Mouse (Mus musculus): ENCODE measurements around the gene Gnptab. TPM values are rescaled to one million over a fixed set of nuclear protein-coding genes. Genes with fewer than 3 reads are reported as not detected.
"Not testable (repeated sequence)": the region's sequence is repeated elsewhere in the genome, so short reads cannot be mapped to it uniquely, and the experiment has no call there.

Gene Gnptab
- total RNA-seq (2022), result 10 to 100 TPM; 68.7 to 78.3 (median 75.5) TPM

DNA sequence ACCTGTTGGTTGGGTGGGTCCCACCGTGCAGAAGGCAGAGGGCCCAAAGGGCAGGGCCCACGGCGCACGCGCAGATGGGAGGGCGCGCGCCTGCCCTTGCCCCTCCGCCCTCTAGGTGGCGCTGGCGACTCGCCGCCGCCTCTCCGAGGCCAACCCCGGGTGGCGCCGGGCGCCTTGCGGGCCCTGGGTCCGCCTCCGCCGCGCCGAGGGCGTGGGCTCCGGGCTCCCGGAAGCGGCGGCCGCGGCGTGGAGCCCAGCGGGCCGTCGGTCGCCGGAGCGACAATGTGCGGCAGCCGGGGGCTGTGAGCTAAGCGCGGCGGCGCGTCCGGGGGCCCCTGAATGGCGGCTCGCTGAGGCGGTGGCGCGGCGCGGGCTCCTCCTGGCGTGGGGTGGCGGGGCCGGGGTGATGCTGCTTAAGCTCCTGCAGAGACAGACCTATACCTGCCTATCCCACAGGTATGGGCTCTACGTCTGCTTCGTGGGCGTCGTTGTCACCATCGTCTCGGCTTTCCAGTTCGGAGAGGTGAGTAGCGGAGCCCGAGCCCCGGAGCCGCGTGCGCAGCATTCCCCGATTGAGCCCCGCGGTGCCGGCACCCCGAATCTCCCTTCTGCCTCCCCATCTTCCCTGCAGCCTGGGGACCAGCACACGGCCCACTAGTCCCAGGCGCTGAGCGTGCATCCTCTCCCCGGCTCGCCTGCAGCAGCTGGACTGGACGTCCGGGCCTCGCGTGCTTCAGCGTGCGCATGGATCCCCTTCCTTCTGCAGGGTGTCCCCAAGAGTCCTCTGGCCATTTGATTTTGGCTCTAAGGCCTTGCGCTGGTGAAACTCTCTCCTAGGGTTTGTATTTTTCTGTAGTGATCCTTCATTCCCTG is at the start of gene Gnptab, which contains the start of gene Dram1:
Gene Gnptab, plus strand, starts transcription at position 120 of the 873 bp plus-strand sequence.
Gene Dram1, minus strand, starts transcription at position 68 of the 873 bp plus-strand sequence.
- peak; percentile 56 to 86 for DNase-seq (ENCODE audit: low spot score in 2 of 2)

DNA sequence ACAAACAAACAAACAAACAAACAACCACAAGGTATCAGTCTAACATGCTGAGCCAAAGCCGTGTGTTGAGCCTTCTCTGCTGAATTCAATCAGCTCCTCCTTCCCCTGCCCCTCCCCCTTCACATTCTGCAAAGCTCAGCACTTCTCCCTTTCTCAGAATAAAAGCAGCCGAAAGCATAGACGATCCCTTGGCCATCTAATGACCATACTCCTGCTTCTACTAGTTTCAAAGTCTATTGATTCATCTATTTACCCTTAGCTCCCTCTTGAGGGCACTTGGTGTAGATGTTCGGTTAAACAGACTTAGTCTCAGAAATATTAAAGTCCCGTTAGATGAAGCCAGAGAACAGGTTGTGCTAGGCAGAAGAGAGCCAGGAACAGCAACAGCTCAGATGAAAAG is 48.2 kb upstream of the Gnptab start:
- DNase-seq (ENCODE audit: low spot score in 2 of 2), result no peak

DNA sequence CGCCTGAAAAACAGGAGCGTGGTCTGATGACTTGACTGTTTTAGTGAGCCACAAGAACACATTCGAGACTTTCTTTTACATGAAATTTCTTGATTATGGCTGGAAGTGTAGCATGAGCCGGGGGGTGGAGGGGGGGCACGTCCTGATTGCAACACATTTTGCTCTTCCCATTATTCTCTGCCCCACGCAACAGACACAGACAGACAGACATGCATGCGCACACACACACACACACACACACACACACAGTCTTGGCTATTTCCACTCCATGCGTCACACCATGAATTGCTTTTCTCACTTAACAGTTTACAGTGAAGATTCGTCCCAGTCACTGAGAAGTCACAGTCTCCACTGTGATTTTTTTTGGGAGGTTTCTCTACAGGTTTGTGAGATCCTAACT is 38.3 kb upstream of the Gnptab start:
- no peak for DNase-seq (ENCODE audit: low spot score in 2 of 2)

DNA sequence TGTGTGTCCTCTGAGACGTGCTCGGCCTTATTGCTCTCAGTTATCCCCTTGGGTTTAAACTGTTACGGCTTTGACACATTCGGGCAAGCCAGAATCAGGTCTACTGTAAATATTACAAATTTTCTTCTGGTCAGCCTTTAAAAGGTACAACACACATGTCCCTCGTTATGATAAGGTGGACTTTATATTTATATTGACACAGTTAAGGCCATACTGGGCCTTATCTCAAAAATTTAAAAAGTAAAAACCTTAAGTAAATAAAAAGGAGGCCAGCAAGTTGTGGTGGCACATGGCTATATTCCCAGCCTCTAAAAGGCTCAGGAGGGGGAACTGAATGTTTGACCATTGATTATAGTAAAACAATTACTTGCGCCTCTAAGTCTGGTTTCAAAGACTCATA is 37.6 kb upstream of the Gnptab start:
- DNase-seq (ENCODE audit: low spot score in 2 of 2), result no peak

DNA sequence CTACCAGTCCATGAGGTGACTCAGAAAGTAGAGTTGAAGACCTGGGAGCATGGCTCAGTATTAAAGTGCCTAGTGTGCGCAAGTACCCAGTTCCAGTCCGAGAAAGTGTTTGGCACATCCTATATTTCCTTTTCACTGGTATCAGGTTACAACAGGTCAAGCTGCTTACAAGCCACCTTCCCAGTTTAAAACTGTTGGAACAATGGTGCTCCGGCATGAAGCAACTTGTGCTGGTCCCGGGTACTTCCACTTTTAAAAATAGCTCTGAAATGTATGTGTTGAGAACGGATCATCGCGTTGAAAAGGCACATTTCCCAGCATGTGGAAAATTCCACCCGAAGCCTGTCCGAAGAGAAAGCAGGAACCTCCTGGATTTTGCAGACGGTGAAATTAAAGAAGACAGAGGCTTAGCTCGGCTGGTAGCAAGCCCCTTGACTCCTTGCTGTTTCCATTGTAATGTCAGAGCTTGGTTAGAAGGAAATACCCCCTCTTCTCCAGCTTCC is 33.0 kb upstream of the Gnptab start:
- no peak for DNase-seq (ENCODE audit: low spot score in 2 of 2)

DNA sequence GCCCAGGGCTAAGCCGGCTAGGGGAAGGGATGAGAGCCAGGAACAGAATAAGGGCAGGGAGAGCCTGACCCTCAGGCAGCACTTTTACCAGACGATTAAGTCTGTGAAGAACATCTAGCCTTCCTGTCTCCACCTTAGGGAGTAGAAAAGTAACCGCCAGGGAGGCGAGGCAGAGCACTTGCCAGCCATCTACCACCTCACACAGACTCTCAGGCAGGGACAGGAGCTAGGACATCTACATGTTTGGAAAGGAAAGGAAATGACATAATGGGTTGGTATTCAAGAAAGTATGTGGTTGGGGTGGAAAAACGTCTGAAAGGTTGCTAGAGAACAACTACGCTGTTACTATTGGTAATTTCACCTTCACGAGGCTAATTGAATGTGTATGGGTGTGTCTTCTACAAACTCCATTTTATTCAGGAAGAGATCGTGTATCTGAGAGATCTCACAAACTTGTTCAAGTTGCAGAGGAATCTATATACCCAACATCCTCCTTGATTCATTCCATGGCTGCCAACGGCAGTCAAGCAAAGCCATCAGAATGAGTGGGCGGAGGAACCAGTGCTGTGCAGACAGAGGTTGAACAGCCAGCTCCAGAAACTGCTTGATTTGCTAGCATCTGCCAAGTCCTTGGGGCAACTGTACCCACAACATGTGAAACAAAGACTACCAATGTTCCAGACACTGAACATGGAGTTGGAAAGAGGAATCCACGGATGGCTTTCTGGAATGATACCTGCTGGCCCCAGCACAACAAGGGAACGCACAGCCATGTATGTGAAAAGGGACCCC is 32.3 kb upstream of the Gnptab start:
- no peak for DNase-seq (ENCODE audit: low spot score in 2 of 2)

DNA sequence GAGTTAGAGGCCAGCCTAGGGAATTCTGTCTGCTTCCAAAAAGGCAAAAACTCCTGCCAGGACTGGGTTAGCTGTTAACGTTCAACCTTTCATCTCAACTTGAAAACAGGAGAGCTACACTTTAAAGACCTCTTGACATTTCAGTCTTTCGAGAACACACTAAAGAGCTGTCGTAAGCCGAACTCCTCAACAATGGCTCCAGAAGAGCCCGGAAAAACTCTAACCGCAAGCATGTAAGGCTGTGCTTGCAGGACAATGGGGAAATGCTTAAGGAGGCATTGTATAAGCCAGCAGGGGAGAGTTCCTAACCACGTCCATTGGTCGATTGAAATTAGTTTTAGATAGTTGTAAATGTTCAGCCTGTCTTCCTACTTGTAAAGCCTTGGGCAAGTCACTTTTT is 29.1 kb upstream of the Gnptab start:
- DNase-seq (ENCODE audit: low spot score in 2 of 2), result no peak

DNA sequence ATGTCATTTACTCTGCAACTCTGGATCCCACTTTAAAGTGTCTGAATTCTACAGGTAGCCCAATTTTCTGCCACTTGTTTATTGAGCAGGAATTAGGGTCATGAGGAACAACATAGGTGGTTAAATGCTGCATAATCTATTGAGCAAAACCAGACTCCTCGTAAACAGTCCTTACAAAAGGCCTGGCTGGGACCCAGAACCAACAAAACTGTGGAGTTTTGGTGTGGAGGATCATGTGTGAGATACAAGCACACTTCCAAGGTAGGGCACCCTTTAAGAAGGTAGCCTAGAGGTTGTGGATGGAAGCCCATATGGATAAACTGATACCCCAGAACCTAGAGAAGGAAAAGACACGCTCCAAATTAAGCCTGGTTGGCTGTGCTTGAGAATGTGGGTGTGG is 28.2 kb upstream of the Gnptab start:
- DNase-seq (ENCODE audit: low spot score in 2 of 2), result no peak

DNA sequence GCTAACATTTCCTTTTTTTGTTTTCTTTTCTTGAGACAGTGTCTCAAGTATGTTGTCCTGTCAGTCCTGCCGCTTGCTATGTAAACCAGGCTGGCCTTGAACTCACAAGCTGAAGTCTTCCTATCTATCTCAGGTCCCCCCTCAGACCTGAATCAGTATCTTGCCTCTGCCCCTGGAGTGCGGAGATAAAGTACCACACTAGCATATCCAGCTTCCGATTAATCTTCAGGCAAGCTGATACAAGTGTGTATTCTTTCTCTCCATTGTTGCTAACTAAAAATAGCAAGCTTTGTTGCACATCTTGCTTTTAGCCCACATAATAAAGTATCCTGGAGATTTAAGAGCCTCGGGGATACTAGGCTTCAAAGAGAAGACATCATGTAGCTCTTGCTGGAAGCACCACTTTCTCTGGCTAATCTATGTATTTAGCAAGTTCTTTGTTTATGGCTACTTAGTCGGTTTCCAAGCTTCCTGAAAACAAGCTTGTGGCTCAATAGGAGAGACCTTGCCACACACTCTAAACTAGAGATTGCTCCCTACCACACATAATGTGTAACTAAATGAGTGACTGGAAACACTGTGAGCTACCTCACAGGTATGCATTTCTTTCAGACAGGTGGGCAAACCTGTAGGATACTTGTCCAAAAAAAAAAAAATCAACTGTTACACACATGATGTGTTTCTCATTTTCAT is 27.4 kb upstream of the Gnptab start:
- no peak for DNase-seq (ENCODE audit: low spot score in 2 of 2)

DNA sequence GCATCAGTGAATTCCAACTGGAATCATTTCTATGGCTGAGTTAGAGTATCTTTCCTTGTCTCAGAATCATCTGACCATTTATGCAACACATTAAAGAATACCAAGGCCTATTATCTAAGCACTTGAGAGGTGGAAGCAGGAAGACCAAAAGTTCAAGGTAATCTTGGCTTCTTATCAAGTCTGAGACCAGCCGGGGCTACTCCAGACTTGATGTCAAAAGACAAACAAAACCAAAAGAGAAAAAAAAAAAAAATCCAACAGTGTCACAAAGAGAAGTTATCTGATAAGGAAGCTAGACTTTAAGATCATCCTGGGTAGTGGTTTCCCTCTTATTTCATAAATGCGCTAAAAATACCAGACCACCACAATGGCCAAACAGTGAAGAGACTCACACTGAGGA is 26.4 kb upstream of the Gnptab start:
- no peak for DNase-seq (ENCODE audit: low spot score in 2 of 2)

DNA sequence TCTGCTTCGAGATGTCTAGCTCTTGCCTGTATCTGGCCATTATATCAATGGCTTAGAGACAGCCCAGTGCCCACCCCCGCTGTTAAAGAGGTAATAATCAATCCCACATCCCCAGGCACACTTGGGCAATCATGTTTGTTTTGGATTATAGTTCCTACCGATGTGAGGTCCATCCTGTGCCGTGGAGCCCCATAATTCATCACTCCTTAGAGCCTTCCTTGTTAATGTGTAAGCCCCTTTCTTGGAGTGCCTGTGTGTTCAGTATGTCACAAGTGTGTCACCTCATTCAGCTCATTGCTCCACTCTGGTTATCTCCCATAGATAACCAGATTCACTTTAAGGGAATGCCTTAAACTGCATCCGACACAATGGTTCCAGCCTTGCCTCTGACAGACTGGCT is 24.3 kb upstream of the Gnptab start:
- no peak for DNase-seq (ENCODE audit: low spot score in 2 of 2)

DNA sequence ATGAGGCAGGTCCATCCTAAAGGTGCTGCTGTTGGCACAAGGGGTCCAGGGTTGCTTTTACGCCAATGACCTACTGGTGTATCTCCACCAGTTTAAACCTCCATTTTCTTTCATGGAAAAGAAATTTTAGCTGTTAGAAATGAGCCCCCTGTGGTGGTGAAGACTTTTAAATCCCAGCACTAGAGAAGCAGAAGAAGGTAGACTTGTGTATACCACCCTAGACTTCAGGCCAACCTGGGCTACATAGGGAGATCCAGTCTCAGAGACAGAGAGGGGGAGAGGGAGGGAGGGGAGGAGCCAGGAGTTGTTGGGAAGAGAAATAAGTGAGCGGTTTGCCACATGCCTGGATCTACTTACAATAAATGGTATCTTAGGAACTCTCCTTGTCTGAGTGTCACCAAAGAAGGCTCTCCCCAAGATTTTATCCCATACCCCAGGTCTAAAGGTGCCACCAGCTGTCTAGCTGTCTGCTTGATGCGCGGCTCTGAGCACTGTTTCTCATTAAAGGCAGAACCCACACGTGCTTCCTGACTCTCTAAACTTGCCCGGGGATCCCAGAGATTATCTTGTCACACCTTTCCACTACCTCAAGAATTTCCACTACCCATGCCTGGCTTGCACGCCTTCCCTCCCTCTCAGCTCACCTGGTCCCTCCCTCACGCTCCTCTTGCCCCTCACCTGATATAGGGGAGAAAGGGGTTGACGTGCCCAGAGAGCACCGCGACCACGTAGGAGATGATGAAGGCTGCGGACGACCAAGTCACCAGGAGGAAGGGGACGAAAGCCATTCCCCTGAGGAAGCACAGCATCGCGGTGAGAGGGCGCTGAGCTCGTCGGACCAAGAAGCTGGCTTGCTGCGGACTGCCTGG is 22.6 kb upstream of the Gnptab start:
- DNase-seq (ENCODE audit: low spot score in 2 of 2), result no peak

DNA sequence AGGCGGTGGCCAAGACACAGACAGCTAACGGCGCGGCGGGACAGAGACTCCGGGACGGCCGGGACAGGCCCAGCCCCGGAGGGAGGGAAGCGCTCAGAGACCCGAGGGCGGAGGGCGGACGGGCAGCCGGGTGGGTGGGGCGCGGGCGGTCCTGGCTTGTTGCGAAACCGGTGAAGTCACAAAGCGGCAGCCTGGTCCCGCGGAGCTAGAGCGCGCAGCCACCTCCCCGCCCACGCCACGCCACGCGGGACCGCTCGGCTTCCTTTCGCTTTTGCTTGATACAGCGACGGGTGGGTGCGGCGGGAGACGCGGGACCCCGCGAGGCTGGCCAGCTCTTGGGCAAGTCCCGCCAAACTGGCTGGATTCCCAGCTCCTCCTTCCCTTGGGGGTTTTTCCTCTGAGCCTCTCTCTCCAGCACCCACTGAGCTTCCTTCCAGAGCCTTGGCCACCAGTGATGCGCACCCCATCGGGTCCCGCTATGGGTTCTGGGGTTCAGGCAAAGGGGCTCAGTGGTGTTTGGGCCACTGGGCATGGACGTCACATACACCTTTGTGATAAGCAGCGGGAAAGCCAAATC is 21.9 kb upstream of the Gnptab start:
- peak in 1 of 2 experiments; percentile 45 for DNase-seq (ENCODE audit: low spot score in 2 of 2)

DNA sequence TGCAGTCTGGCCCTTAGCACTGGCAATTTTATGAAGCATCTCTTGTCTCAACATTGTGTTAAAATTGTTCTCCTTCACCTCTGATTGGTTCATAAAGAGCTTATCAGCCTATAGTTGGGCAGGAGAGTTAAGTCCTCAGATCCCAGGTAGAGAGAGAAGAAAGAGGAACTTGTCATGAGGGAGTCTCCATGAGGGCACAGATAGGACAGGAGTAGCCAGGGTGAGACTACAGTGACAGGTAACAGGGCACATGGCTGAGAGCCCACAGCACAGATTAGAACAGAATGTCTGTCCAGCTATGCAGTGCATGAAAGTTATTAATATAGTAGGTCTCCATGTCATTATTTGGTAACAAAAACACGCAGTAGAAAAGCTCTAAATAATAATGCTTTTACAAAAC is 16.7 kb upstream of the Gnptab start:
- DNase-seq (ENCODE audit: low spot score in 2 of 2), result no peak

DNA sequence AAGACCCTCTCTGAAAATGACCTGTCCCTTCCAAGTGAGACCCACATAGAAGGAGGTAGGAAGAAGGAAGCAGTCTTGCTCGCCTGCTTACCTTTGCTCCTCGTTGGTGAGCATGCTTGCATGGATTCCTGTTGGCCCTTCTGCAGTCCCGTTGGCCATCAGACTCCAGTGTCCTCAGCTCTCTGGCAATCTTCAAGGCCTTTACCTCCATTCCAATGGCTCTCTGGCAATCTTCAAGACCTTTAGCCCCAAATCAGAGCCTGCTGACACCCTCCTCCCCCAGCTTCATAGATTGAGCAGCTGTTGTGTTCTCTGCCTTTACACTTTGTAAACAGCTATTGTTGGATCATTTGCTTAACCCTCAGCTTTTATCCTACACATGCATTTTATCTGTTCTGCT is 14.7 kb upstream of the Gnptab start:
- no peak for DNase-seq (ENCODE audit: low spot score in 2 of 2)

DNA sequence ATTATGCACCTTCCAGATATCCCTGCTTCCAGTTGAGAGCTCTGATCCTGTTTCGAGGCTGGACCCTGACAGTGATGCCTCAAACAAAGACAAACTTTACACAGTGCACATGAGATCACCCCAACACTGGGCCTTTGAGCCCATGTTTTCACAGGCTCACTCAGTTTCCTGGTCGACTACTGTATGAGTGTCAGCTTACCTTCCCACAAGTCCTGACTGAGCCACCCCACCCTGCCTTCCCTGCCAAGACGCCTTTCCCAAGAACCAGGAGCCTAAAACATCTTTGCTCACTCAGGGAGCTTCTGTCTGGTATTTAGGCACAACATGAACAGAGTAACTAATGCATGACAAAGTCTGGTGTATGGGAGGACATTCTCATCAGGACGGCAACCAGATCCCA is 9.7 kb upstream of the Gnptab start:
- DNase-seq (ENCODE audit: low spot score in 2 of 2), result no peak

DNA sequence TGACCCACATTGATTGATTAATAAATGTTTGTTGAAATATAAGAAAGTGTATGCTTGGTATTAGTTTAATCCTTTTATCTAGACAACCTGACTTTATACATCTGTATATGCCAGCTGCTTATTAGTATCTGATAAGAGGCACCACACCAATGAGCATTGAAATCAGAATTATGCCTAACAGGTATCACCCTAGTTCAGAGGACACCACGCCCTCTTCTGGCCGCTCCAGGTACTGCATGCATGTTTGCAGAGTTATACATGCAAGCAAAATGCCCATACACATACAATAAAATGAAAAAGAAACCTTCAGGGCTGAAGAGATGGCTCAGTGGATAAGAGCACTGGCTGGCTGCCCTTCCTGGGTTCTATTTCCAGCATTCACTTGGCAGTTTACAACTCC is 7.1 kb upstream of the Gnptab start:
- no peak for DNase-seq (ENCODE audit: low spot score in 2 of 2)

DNA sequence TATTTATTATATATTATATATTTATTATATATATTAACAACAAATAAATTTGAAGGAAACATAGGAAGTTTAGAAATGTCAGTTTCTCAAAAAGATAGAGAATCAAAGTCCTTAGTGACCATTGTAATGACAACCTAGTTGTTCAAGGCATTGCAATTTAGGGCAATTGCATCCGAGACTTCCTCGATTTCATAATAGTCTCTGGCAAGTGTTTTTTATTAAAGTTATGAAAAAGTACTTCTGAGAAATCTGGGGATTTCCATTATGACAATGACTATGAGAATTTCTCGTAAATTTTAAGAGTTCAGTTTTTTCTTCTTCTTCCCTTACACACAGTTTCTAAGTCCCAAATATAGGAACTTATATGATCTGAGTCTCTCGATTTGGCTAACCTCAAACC is 6.5 kb upstream of the Gnptab start:
- DNase-seq (ENCODE audit: low spot score in 2 of 2), result no peak

DNA sequence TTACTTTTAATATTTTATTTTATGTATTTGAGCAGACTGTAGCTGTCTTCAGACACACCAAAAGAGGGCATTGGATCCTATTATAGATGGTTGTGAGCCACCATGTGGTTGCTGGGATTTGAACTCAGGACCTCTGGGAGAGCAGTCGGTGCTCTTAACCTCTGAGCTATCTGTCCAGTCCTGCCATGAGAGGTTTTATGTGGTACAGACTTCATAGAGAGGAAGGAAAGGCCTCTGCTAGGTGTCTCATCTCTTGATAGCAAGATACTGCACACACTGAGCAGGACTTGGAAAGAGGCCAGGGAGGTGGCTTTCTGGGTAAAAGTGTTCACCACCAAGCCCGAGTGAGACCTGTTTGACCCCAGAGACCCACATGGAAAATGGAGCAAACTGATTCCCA is 6.0 kb upstream of the Gnptab start:
- not testable (repeated sequence) for DNase-seq (ENCODE audit: low spot score in 2 of 2)

DNA sequence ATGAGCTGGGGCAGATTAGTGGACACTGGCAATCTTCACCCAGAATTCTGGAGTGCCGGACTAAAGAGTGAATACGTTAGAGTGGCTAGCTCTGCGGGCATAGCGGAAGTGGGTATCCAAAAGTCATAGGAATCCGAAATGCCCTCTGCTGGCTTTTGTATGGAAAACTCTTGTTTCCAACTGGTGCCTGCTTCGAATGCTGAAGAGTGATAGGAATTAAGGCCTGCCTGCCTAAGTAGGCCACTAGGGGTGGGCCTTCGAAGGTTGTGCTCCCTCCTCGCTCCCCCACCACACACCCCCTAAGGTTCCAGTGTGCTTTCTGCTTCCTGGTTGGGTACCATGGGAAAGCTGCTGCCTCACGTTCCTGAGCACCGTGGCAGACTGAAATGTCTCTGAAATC is 3.9 kb upstream of the Gnptab start:
- no peak for DNase-seq (ENCODE audit: low spot score in 2 of 2)
